Mouse (Mus musculus) stomach, adult 2 months (tissue): ENCODE data around the gene Gm45337. TPM values are rescaled to one million over a fixed set of nuclear protein-coding genes. Genes with fewer than 3 reads are reported as not detected.

Experiments used
- polyA plus RNA-seq: library from polyadenylated mRNA; depleted of rRNA; stranded (reverse); fragments of >200 nt; gene quantifications from 2 replicates; pipeline ENCODE4 v1.2.3, GENCODE M21; 2012; rRNA removed

The Gm45337 gene
- not detected in 2 replicates for polyA plus RNA-seq

GRCm38 (mm10) chr7:142144507-142144906 lies at the start of gene Gm45337:
Gene Gm45337, minus strand, starts transcription at chr7:142144607.

GRCm38 (mm10) chr7:142190289-142190688 lies 45.9 kb upstream of the Gm45337 start, which contains the start of gene Gm10153:
Gene Gm10153, minus strand, starts transcription at chr7:142190389.

GRCm38 (mm10) chr7:142175905-142176304 lies 31.5 kb upstream of the Gm45337 start, which contains the start of gene Krtap5-2:
Gene Krtap5-2, minus strand, starts transcription at chr7:142176005.

GRCm38 (mm10) chr7:142165639-142166038 lies 21.2 kb upstream of the Gm45337 start, which contains the start of gene Gm4553:
Gene Gm4553, minus strand, starts transcription at chr7:142165739.

GRCm38 (mm10) chr7:142157013-142157412 lies 12.6 kb upstream of the Gm45337 start, which contains the start of gene Gm29735:
Gene Gm29735, minus strand, starts transcription at chr7:142157113.

GRCm38 (mm10) chr7:142135934-142136333 lies 8.5 kb downstream of the Gm45337 start, which contains the start of gene Gm39115:
Gene Gm39115, minus strand, starts transcription at chr7:142136034.

GRCm38 (mm10) chr7:142120629-142121028 lies 23.8 kb downstream of the Gm45337 start, which contains the start of gene Gm45618:
Gene Gm45618, minus strand, starts transcription at chr7:142120729.

GRCm38 (mm10) chr7:142095183-142095931 lies 49.0 kb downstream of the Gm45337 start, which contains the start of gene Dusp8:
Gene Dusp8, minus strand, starts transcription at chr7:142095843.

Other genes with a start within 250 kb of the Gm45337 start
- 24.7 and 27.0 TPM in 2 replicates for gene Tollip, start 226.1 kb downstream of the Gm45337 start, polyA plus RNA-seq
- 0.92 and 0.93 TPM in 2 replicates for gene Brsk2, start 194.9 kb downstream of the Gm45337 start, polyA plus RNA-seq
- 27.5 and 29.5 TPM in 2 replicates for gene Mob2, start 83.5 kb downstream of the Gm45337 start, polyA plus RNA-seq
- gene Dusp8, start 48.8 kb downstream of the Gm45337 start, polyA plus RNA-seq = 3.0 and 6.7 TPM in 2 replicates
- gene Gm45618, start 23.9 kb downstream of the Gm45337 start, polyA plus RNA-seq = not detected in 2 replicates
- not detected in 2 replicates for gene Gm39115, start 8.6 kb downstream of the Gm45337 start, polyA plus RNA-seq
- gene Gm29735, start 12.5 kb upstream of the Gm45337 start, polyA plus RNA-seq = not detected in 2 replicates
- gene Gm4553, start 21.1 kb upstream of the Gm45337 start, polyA plus RNA-seq = not detected in 2 replicates
- not detected in 2 replicates for gene Krtap5-2, start 31.4 kb upstream of the Gm45337 start, polyA plus RNA-seq
- not detected in 2 replicates for gene Gm10153, start 45.8 kb upstream of the Gm45337 start, polyA plus RNA-seq
- not detected in 2 replicates for gene Krtap5-3, start 56.8 kb upstream of the Gm45337 start, polyA plus RNA-seq
- not detected in 2 replicates for gene Gm7579, start 67.3 kb upstream of the Gm45337 start, polyA plus RNA-seq
- not detected in 2 replicates for gene Krtap5-5, start 85.4 kb upstream of the Gm45337 start, polyA plus RNA-seq
- not detected in 2 replicates for gene Gm40460, start 96.5 kb upstream of the Gm45337 start, polyA plus RNA-seq
- gene Gm2431, start 113.7 kb upstream of the Gm45337 start, polyA plus RNA-seq = not detected in 2 replicates
- gene Gm4559, start 129.8 kb upstream of the Gm45337 start, polyA plus RNA-seq = not detected in 2 replicates
- gene Krtap5-1, start 152.5 kb upstream of the Gm45337 start, polyA plus RNA-seq = not detected in 2 replicates
- not detected in 2 replicates for gene Krtap5-4, start 158.9 kb upstream of the Gm45337 start, polyA plus RNA-seq
- gene Ifitm10, start 229.1 kb upstream of the Gm45337 start, polyA plus RNA-seq = 22.3 and 31.2 TPM in 2 replicates
- not detected in 2 replicates for gene Gm49369, start 238.1 kb upstream of the Gm45337 start, polyA plus RNA-seq
- 387 and 475 TPM in 2 replicates for gene Ctsd, start 243.4 kb upstream of the Gm45337 start, polyA plus RNA-seq